ENCODE assay signal across 28 mouse cellular contexts in genomic region chr13:49849579-49850311, GRCm38 (mm10). TPM values are rescaled to one million over a fixed set of nuclear protein-coding genes. Genes with fewer than 3 reads are reported as not detected.
"Had no signal": no experiment of that assay in that cellular context is flagged by ENCODE, and none has a peak within 500 bp of the region (broad histone marks: within the 10 kb centered on the region; RNA-seq: fewer than 3 reads in every experiment).

No protein-coding gene starts in this region.

- H3K4me2 ChIP-seq: limb, embryonic 12.5 days; limb, embryonic 15.5 days; liver, embryonic 12.5 days; liver, embryonic 15.5 days; lung, embryonic 15.5 days; midbrain, embryonic 12.5 days; midbrain, embryonic 15.5 days; neural tube, embryonic 12.5 days; neural tube, embryonic 15.5 days had no signal

- H3K27me3 ChIP-seq: limb, embryonic 12.5 days; limb, embryonic 15.5 days; liver, embryonic 12.5 days; liver, embryonic 15.5 days; lung, embryonic 15.5 days; midbrain, embryonic 12.5 days; midbrain, embryonic 15.5 days; neural tube, embryonic 12.5 days; neural tube, embryonic 15.5 days had no signal

- H3K4me1 ChIP-seq: limb, embryonic 12.5 days; limb, embryonic 15.5 days; liver, embryonic 12.5 days; liver, embryonic 15.5 days; lung, embryonic 15.5 days; midbrain, embryonic 12.5 days; midbrain, embryonic 15.5 days; neural tube, embryonic 12.5 days; neural tube, embryonic 15.5 days had no signal

- H3K27ac ChIP-seq: left cerebral cortex, adult 2 months; limb, embryonic 12.5 days; limb, embryonic 15.5 days; liver, embryonic 12.5 days; liver, embryonic 15.5 days; lung, embryonic 15.5 days; midbrain, embryonic 12.5 days; midbrain, embryonic 15.5 days; neural tube, embryonic 12.5 days; neural tube, embryonic 15.5 days had no signal

- H3K9ac ChIP-seq: limb, embryonic 12.5 days; limb, embryonic 15.5 days; liver, embryonic 12.5 days; liver, embryonic 15.5 days; lung, embryonic 15.5 days; midbrain, embryonic 12.5 days; midbrain, embryonic 15.5 days; neural tube, embryonic 12.5 days; neural tube, embryonic 15.5 days had no signal

- H3K9me3 ChIP-seq: limb, embryonic 12.5 days; limb, embryonic 15.5 days; liver, embryonic 12.5 days; liver, embryonic 15.5 days; lung, embryonic 15.5 days; midbrain, embryonic 15.5 days; neural tube, embryonic 15.5 days had no signal

- H3K36me3 ChIP-seq: limb, embryonic 12.5 days; limb, embryonic 15.5 days; liver, embryonic 12.5 days; liver, embryonic 15.5 days; lung, embryonic 15.5 days; midbrain, embryonic 12.5 days; midbrain, embryonic 15.5 days; neural tube, embryonic 12.5 days; neural tube, embryonic 15.5 days had no signal

- H3K4me3 ChIP-seq: left cerebral cortex, adult 2 months; limb, embryonic 12.5 days; limb, embryonic 15.5 days; liver, embryonic 12.5 days; liver, embryonic 15.5 days; lung, embryonic 15.5 days; midbrain, embryonic 12.5 days; midbrain, embryonic 15.5 days; neural tube, embryonic 12.5 days; neural tube, embryonic 15.5 days had no signal

- ATAC-seq: inflammation-experienced regulatory T-cells, adult 6 months; liver, embryonic 12.5 days; midbrain, embryonic 15.5 days had no signal

- DNase-seq: kidney, adult 8-10 months; kidney, postnatal 25 days; layer of hippocampus, postnatal 36 days; left cerebral cortex, postnatal 4 days; lung, adult 18-20 months; lung, postnatal 10 days; lung, postnatal 36 days; right cerebral cortex, adult 18-20 months; right cerebral cortex, postnatal 14 days; right cerebral cortex, postnatal 4 days; thymus, postnatal 36 days had no signal

RNA-seq across cellular contexts. Expression of gene Gm30302, which starts 50.9 kb away (rescaled TPM):
- total RNA-seq: layer of hippocampus, adult 8-10 months; layer of hippocampus, postnatal 10 days; layer of hippocampus, postnatal 36 days; left cerebral cortex, adult 2 months; left cerebral cortex, postnatal 14 days; left cerebral cortex, postnatal 4 days; megakaryocyte-erythroid progenitor cell, adult 5-6 weeks had no signal
- polyA plus RNA-seq: inflammation-experienced regulatory T-cells, adult 6 months; limb, embryonic 12.5 days; limb, embryonic 15.5 days; liver, embryonic 12.5 days; liver, embryonic 15.5 days; lung, embryonic 15.5 days; midbrain, embryonic 12.5 days; midbrain, embryonic 15.5 days; neural tube, embryonic 15.5 days; stomach, embryonic 14.5 days; urinary bladder, adult 2 months had no signal
